Mouse (Mus musculus) embryonic fibroblast, embryonic 13.5 days (primary cell): ENCODE measurements around the gene Ms4a8a. TPM values are rescaled to one million over a fixed set of nuclear protein-coding genes. Genes with fewer than 3 reads are reported as not detected.

Experiments used
- H3K27ac ChIP-seq: 2 replicates; pipeline ENCODE4 v1.5.1; 2012; ENCODE audit warnings: low read length, control low read depth, inconsistent platforms; ENCODE audit not compliant: insufficient read depth
- H3K4me1 ChIP-seq: 2 replicates; pipeline ENCODE4 v1.6.1; 2011; ENCODE audit warnings: low read length; ENCODE audit not compliant: control insufficient read depth, insufficient read depth
- H3K4me3 ChIP-seq: 2 replicates; pipeline ENCODE4 v1.5.1; 2011; ENCODE audit warnings: mild to moderate bottlenecking, control low read depth, low read length; ENCODE audit not compliant: insufficient read depth
- CTCF ChIP-seq: IDR thresholded peaks from 2 replicates; pipeline ENCODE4 v1.5.1; 2011; ENCODE audit warnings: mild to moderate bottlenecking, control low read depth, low read length, moderate library complexity, borderline replicate concordance; ENCODE audit not compliant: insufficient read depth
- POLR2A ChIP-seq: IDR thresholded peaks from 2 replicates; pipeline ENCODE4 v1.6.1; 2011; ENCODE audit warnings: low read depth, mild to moderate bottlenecking, control low read depth, low read length, moderate library complexity
- polyA plus RNA-seq: library from polyadenylated mRNA; stranded (reverse); fragments of >200 nt; gene quantifications from 2 replicates; pipeline ENCODE4 v1.2.4, GENCODE M21; 2011; ENCODE audit warnings: low read depth; ENCODE audit not compliant: missing spikeins, insufficient read length

Ms4a8a gene
- polyA plus RNA-seq, 1 experiment: not detected

GRCm38 (mm10) chr19:11022382-11022781 is 58.5 kb downstream of the Ms4a8a start:
- no peaks in the 10 kb centered on the region for H3K4me1 ChIP-seq
- no peak for TF ChIP-seq CTCF
- TF ChIP-seq POLR2A: no peak
- no peak overlapping the region for H3K27ac ChIP-seq
- H3K4me3 ChIP-seq: no peak overlapping the region

- no peak within 1 kb of the TSS for H3K27ac ChIP-seq
- no peak within 1 kb of the TSS for H3K4me3 ChIP-seq
- H3K4me1 ChIP-seq: no peaks in the 10 kb centered on the region
- no peak for TF ChIP-seq POLR2A
- TF ChIP-seq CTCF: no peak
These were observed 63.0 kb downstream of the Ms4a8a start, which contains the start of gene Ms4a18 for GRCm38 (mm10) chr19:11017891-11018290. TSS of gene Ms4a18 (minus strand) at chr19:11018031.

Other genes starting within 250 kb of the Ms4a8a start
- gene Slc15a3, start 241.4 kb downstream of the Ms4a8a start, polyA plus RNA-seq: 0.53 and 2.1 TPM in 2 replicates
- gene Tmem132a, start 211.2 kb downstream of the Ms4a8a start, polyA plus RNA-seq: 29.6 and 37.5 TPM in 2 replicates
- 50.6 and 59.9 TPM in 2 replicates for gene Tmem109, start 199.1 kb downstream of the Ms4a8a start, polyA plus RNA-seq
- gene Prpf19, start 185.9 kb downstream of the Ms4a8a start, polyA plus RNA-seq: 115 TPM in 2 replicates
- gene Zp1, start 160.5 kb downstream of the Ms4a8a start, polyA plus RNA-seq: not detected in 2 replicates
- not detected in 2 replicates for gene Ptgdr2, start 143.9 kb downstream of the Ms4a8a start, polyA plus RNA-seq
- 12.3 and 13.1 TPM in 2 replicates for gene Ccdc86, start 131.8 kb downstream of the Ms4a8a start, polyA plus RNA-seq
- not detected in 2 replicates for gene Ms4a10, start 106.4 kb downstream of the Ms4a8a start, polyA plus RNA-seq
- not detected in 2 replicates for gene Ms4a15, start 87.9 kb downstream of the Ms4a8a start, polyA plus RNA-seq
- gene Ms4a18, start 63.1 kb downstream of the Ms4a8a start, polyA plus RNA-seq: not detected in 2 replicates
- gene 1700017D01Rik, start 49.8 kb upstream of the Ms4a8a start, polyA plus RNA-seq: not detected in 2 replicates
- not detected in 2 replicates for gene 1700025F22Rik, start 84.2 kb upstream of the Ms4a8a start, polyA plus RNA-seq
- not detected in 2 replicates for gene Ms4a13, start 115.6 kb upstream of the Ms4a8a start, polyA plus RNA-seq
- gene Ms4a12, start 151.3 kb upstream of the Ms4a8a start, polyA plus RNA-seq: not detected in 2 replicates
- gene Ms4a1, start 185.1 kb upstream of the Ms4a8a start, polyA plus RNA-seq: not detected in 2 replicates
- not detected in 2 replicates for gene Ms4a5, start 202.8 kb upstream of the Ms4a8a start, polyA plus RNA-seq
- gene Ms4a14, start 233.4 kb upstream of the Ms4a8a start, polyA plus RNA-seq: 0.37 TPM in 1 of 2 replicates, not detected in the other